Mouse (Mus musculus) small intestine, adult 2 months (tissue): ENCODE measurements around the gene Pitx1.

ENCODE experiments used
- CTCF ChIP-seq: fragments of 200-500 bp; IDR thresholded peaks from 2 replicates; pipeline ENCODE4 v1.5.1; 2012; ENCODE audit warnings: low read depth, mild to moderate bottlenecking, control low read depth, inconsistent platforms, low read length, moderate library complexity, mixed read lengths; ENCODE audit not compliant: insufficient replicate concordance, insufficient read length; ENCODE audit errors: extremely low read depth
- POLR2A ChIP-seq: fragments of 200-500 bp; IDR thresholded peaks from 2 replicates; pipeline ENCODE4 v1.6.1; 2012; ENCODE audit warnings: low read depth, mild to moderate bottlenecking, control low read depth, inconsistent platforms, low read length, moderate library complexity

DNA sequence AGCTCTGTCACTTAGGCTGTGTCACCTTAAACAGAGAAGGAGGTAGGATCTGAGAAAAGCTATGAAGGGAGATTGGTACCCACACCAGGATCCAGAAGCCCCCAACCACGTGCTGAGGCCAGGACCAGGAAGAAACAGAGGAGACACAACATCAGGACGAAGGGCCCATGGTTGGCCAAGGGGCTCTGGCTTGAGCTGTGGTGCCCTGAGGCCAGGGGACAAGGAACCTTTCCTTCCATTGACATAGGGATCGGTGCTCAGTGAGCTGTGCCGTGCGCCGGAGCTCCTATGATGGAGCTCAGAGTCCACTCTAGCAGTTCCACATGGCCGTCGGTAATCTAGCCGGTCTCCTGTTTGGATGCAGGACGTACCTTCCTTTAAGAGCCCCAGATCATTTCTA is 26.3 kb downstream of the Pitx1 start:
- TF ChIP-seq POLR2A, result no peak
- no peak for TF ChIP-seq CTCF
